Mouse (Mus musculus) MEL (cell line): Measurements from ENCODE around the gene Nars2. TPM values are rescaled to one million over a fixed set of nuclear protein-coding genes. Genes with fewer than 3 reads are reported as not detected.

Experiments used
- DNase-seq: peaks from one replicate; pipeline ENCODE4 v3.0.0; 2011; ENCODE audit warnings: low read depth, low spot score
- H3K27ac ChIP-seq: 2 replicates; pipeline ENCODE4 v1.5.1; 2012; ENCODE audit warnings: low read depth, mild to moderate bottlenecking, control low read depth, low read length, moderate library complexity; ENCODE audit not compliant: control insufficient read depth
- H3K27me3 ChIP-seq, 2 experiments: fragments of 150-350 bp in 1 of 2; sonication (generic) in 1 of 2; 2 replicates each; pipeline ENCODE4 v1.6.1; 2012; ENCODE audit warnings: low read length in 2 of 2, mild to moderate bottlenecking in 2 of 2, improper control_type of control experiment in 1 of 2, moderate library complexity in 1 of 2; ENCODE audit not compliant: insufficient read depth in 2 of 2, control insufficient read depth in 1 of 2
- H3K36me3 ChIP-seq, 2 experiments: 2 replicates each; pipeline ENCODE4 v1.6.1; 2012 to 2014; ENCODE audit warnings: low read length in 2 of 2, improper control_type of control experiment in 1 of 2, inconsistent platforms in 1 of 2, mild to moderate bottlenecking in 1 of 2; ENCODE audit not compliant: insufficient read depth in 2 of 2, control insufficient read depth in 1 of 2
- H3K4me1 ChIP-seq, 2 experiments: fragments of 150-350 bp in 1 of 2; sonication (generic) in 1 of 2; 2 replicates each; pipeline ENCODE4 v1.6.1; 2012; ENCODE audit warnings: low read length in 2 of 2, improper control_type of control experiment in 1 of 2, mild to moderate bottlenecking in 1 of 2; ENCODE audit not compliant: insufficient read depth in 2 of 2, control insufficient read depth in 1 of 2
- H3K4me3 ChIP-seq, 2 experiments: fragments of 150-350 bp in 1 of 2; sonication (generic) in 1 of 2; 2 replicates each; pipeline ENCODE4 v1.5.1; 2012; ENCODE audit warnings: low read depth in 2 of 2, low read length in 2 of 2, mild to moderate bottlenecking in 2 of 2, moderate library complexity in 2 of 2, control low read depth in 1 of 2, improper control_type of control experiment in 1 of 2; ENCODE audit not compliant: control insufficient read depth in 1 of 2, insufficient read depth in 1 of 2
- H3K79me2 ChIP-seq: 2 replicates; pipeline ENCODE4 v1.6.1; 2012; ENCODE audit warnings: mild to moderate bottlenecking, low read length, moderate library complexity; ENCODE audit not compliant: control insufficient read depth, poor library complexity, insufficient read depth
- H3K9ac ChIP-seq: 2 replicates; pipeline ENCODE4 v1.6.1; 2012; ENCODE audit warnings: low read depth, mild to moderate bottlenecking, control low read depth, low read length, moderate library complexity; ENCODE audit not compliant: control insufficient read depth, poor library complexity, severe bottlenecking
- H3K9me3 ChIP-seq: fragments of 150-350 bp; sonication (generic); replicated peaks from 2 replicates; pipeline ENCODE4 v1.6.1; 2012; ENCODE audit warnings: mild to moderate bottlenecking, low read length, improper control_type of control experiment, moderate library complexity; ENCODE audit not compliant: insufficient read depth
- BHLHE40 ChIP-seq: IDR thresholded peaks from 2 replicates; pipeline ENCODE4 v1.6.1; 2012; ENCODE audit warnings: low read depth, mild to moderate bottlenecking, inconsistent platforms, low read length, improper control_type of control experiment, borderline replicate concordance
- CTCF ChIP-seq, 3 experiments: IDR thresholded peaks in 2 of 3; conservative IDR thresholded peaks in 1 of 3; 2 replicates each; pipeline ENCODE4 v1.5.1; 2011 to 2012; ENCODE audit warnings: low read length in 3 of 3, low read depth in 2 of 3, mild to moderate bottlenecking in 2 of 3, improper control_type of control experiment in 1 of 3, inconsistent platforms in 1 of 3, mixed read lengths in 1 of 3, moderate library complexity in 1 of 3; ENCODE audit not compliant: control insufficient read depth in 1 of 3, insufficient read depth in 1 of 3, poor library complexity in 1 of 3, severe bottlenecking in 1 of 3
- ELF1 ChIP-seq: IDR thresholded peaks from 2 replicates; pipeline ENCODE4 v1.6.1; 2014; ENCODE audit warnings: low read depth, mild to moderate bottlenecking, inconsistent platforms, low read length, improper control_type of control experiment, moderate library complexity
- EP300 ChIP-seq, 2 experiments: IDR thresholded peaks; 2 replicates each; pipeline ENCODE4 v1.6.1; 2011; ENCODE audit warnings: improper control_type of control experiment in 2 of 2, low read length in 2 of 2, low read depth in 1 of 2, mild to moderate bottlenecking in 1 of 2
- ETS1 ChIP-seq: IDR thresholded peaks from 2 replicates; pipeline ENCODE4 v1.6.1; 2012; ENCODE audit warnings: low read depth, mild to moderate bottlenecking, inconsistent platforms, low read length, improper control_type of control experiment, moderate library complexity
- GABPA ChIP-seq: IDR thresholded peaks from 2 replicates; pipeline ENCODE4 v1.6.1; 2012; ENCODE audit warnings: low read depth, mild to moderate bottlenecking, inconsistent platforms, low read length, improper control_type of control experiment, moderate library complexity
- GATA1 ChIP-seq: IDR thresholded peaks from 2 replicates; pipeline ENCODE4 v1.6.1; 2011; ENCODE audit warnings: low read depth, low read length, improper control_type of control experiment
- JUND ChIP-seq: IDR thresholded peaks from 2 replicates; pipeline ENCODE4 v1.6.1; 2011; ENCODE audit warnings: low read depth, mild to moderate bottlenecking, improper control_type of control experiment, low read length
- KAT2A ChIP-seq: conservative IDR thresholded peaks from 2 replicates; pipeline ENCODE4 v1.6.1; 2012; ENCODE audit warnings: low read depth, low read length, improper control_type of control experiment, inconsistent platforms
- MAX ChIP-seq: IDR thresholded peaks from 2 replicates; pipeline ENCODE4 v1.6.1; 2011; ENCODE audit warnings: low read length, improper control_type of control experiment
- MAZ ChIP-seq: IDR thresholded peaks from 2 replicates; pipeline ENCODE4 v1.6.1; 2012; ENCODE audit warnings: low read depth, mild to moderate bottlenecking, inconsistent platforms, low read length, improper control_type of control experiment
- MXI1 ChIP-seq: IDR thresholded peaks from 2 replicates; pipeline ENCODE4 v1.6.1; 2011; ENCODE audit warnings: mild to moderate bottlenecking, low read depth, low read length, improper control_type of control experiment
- MYB ChIP-seq: IDR thresholded peaks from 2 replicates; pipeline ENCODE4 v1.6.1; 2011; ENCODE audit warnings: mild to moderate bottlenecking, low read depth, low read length, improper control_type of control experiment
- MYC ChIP-seq: IDR thresholded peaks from 2 replicates; pipeline ENCODE4 v1.6.1; 2011; ENCODE audit warnings: low read depth, mild to moderate bottlenecking, low read length, improper control_type of control experiment, moderate library complexity
- NRF1 ChIP-seq: IDR thresholded peaks from 2 replicates; pipeline ENCODE4 v1.6.1; 2014; ENCODE audit warnings: low read depth, mild to moderate bottlenecking, inconsistent platforms, low read length, improper control_type of control experiment, moderate library complexity; ENCODE audit not compliant: poor library complexity, insufficient read depth, severe bottlenecking
- RAD21 ChIP-seq: IDR thresholded peaks from 2 replicates; pipeline ENCODE4 v1.6.1; 2011; ENCODE audit warnings: mild to moderate bottlenecking, low read depth, low read length, improper control_type of control experiment
- USF1 ChIP-seq: IDR thresholded peaks from 2 replicates; pipeline ENCODE4 v1.6.1; 2014; ENCODE audit warnings: low read depth, mild to moderate bottlenecking, inconsistent platforms, low read length, improper control_type of control experiment, moderate library complexity
- ZC3H11A ChIP-seq: IDR thresholded peaks from 2 replicates; pipeline ENCODE4 v1.6.1; 2012; ENCODE audit warnings: low read depth, mild to moderate bottlenecking, inconsistent platforms, low read length, improper control_type of control experiment
- ZNF384 ChIP-seq: IDR thresholded peaks from 2 replicates; pipeline ENCODE4 v1.6.1; 2012; ENCODE audit warnings: low read depth, mild to moderate bottlenecking, inconsistent platforms, low read length, improper control_type of control experiment
- polyA plus RNA-seq, 2 experiments: library from polyadenylated mRNA; stranded (reverse) in 1 of 2; unstranded in 1 of 2; fragments of >175 nt in 1 of 2; fragments of >200 nt in 1 of 2; gene quantifications; 2 replicates each; pipeline versions ENCODE4 v1.2.1 to v1.2.4; 2012; ENCODE audit warnings: low replicate concordance in 2 of 2, low read depth in 1 of 2; ENCODE audit not compliant: insufficient read length in 2 of 2, insufficient read depth in 1 of 2, missing spikeins in 1 of 2
- total RNA-seq: library from RNA; depleted of rRNA; stranded (reverse); fragments of 300-350 nt; gene quantifications from 2 replicates; pipeline ENCODE4 v1.2.3, GENCODE M21; 2012

Gene Nars2
- total and polyA plus RNA-seq, 3 experiments = 14.7 to 22.9 TPM; not detected in 1

DNA sequence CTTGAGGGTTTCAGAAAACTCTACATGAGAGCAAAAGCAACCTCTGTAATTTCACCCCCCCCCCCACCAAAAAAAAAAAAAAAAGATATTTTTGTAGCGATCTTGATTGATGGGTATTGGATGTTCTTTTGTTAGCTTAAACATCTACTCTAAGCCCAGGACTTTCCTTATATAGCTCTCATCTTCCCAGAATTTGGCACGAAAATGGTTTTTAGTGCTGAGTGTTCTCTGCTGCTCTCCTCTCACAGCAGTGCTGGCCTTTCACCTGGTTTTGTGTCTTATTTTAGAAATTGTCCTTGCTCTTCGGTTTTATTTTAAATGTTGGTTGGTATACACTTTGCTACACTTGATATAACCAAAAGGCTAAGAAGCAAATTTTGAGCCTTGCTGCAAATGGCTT is 67.1 kb downstream of the Nars2 start:
- no peak overlapping the region for H3K9ac ChIP-seq
- peaks cover under 1% of the 10 kb centered on the region in 2 experiments; a peak in 1 of 4 replicates for H3K4me1 ChIP-seq
- peaks cover 0 to 1% of the 10 kb centered on the region in 2 experiments; a peak in 2 of 4 replicates for H3K36me3 ChIP-seq
- DNase-seq = no peak
- no peak overlapping the region for H3K4me3 ChIP-seq
- no peaks in the 10 kb centered on the region for H3K79me2 ChIP-seq
- H3K27me3 ChIP-seq = no peaks in the 10 kb centered on the region
- no peak overlapping the region for H3K27ac ChIP-seq
- TF ChIP-seq RAD21 (no peak), BHLHE40 (no peak), NRF1 (no peak), MAZ (no peak), EP300 (IDR thresholded peaks at IDR 0.05; ENCODE audit: low read depth in 1 of 2, low read length in 2 of 2) (no peak), ZC3H11A (no peak), MXI1 (no peak), USF1 (no peak), CTCF (IDR thresholded peaks at IDR 0.05 in 2 of 3, conservative IDR thresholded peaks at IDR 0.05 in 1 of 3; ENCODE audit: control insufficient read depth in 1 of 3, insufficient read depth in 1 of 3, low read depth in 2 of 3, low read length in 3 of 3, poor library complexity in 1 of 3, severe bottlenecking in 1 of 3) (no peak), JUND (no peak), MYB (no peak), ELF1 (no peak), MYC (no peak), MAX (no peak), KAT2A (no peak), ZNF384 (no peak)
- no peaks in the 10 kb centered on the region for H3K9me3 ChIP-seq

DNA sequence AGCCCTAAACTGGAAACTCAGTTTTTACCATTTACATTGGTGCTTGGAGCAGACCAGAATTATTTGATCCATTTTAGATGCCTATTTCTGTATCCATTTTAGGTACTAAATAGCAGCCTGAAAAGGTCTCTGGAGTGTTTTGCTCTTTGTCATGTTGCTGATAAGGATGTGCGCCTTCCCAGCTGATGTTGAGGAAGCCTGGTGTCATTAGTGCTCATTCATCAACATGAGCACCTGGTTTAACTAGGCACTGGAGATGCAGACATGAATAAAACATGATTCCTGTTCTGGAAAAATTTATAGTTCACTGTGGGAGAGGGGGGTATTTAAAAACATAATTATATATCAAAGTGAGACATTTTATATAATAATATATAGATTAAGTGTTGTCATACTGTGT is 68.0 kb downstream of the Nars2 start:
- Histone ChIP-seq H3K9me3 (no peaks in the 10 kb centered on the region), H3K9ac (no peak overlapping the region), H3K27ac (no peak overlapping the region), H3K79me2 (no peaks in the 10 kb centered on the region), H3K36me3 (no peaks in the 10 kb centered on the region; a peak in 1 of 4 replicates), H3K4me3 (no peak overlapping the region), H3K4me1 (no peaks in the 10 kb centered on the region), H3K27me3 (no peaks in the 10 kb centered on the region)
- TF ChIP-seq ETS1 = peak; percentile 43; the same call in 1 of the 2 replicates
- TF ChIP-seq GATA1 = 0 out of 2 replicates have a peak, but pooled peaks have one; percentile 22
- TF ChIP-seq GABPA = no peak
- peak; percentile 13 for DNase-seq
